Mouse (Mus musculus) layer of hippocampus, adult 18-20 months (tissue): ENCODE data around the gene Ccr1. TPM values are rescaled to one million over a fixed set of nuclear protein-coding genes. Genes with fewer than 3 reads are reported as not detected.

Experiments
- DNase-seq, 2 experiments: peaks; one replicate each; pipeline ENCODE4 v3.0.0; 2022; ENCODE audit warnings: low spot score in 2 of 2
- total RNA-seq, 2 experiments: library from RNA; stranded (reverse); gene quantifications; 2 replicates each; pipeline ENCODE4 v1.2.3; 2021

The Ccr1 gene
- total RNA-seq, 2 experiments from 2014 or later, result 0.10 TPM; not detected in 1

- no peak for DNase-seq
These were observed 39.7 kb downstream of the Ccr1 start for GRCm38 (mm10) chr9:123928759-123929246.

- DNase-seq, result no peak
These were observed 40.3 kb downstream of the Ccr1 start for GRCm38 (mm10) chr9:123928118-123928758.

GRCm38 (mm10) chr9:123927281-123927960, 41.1 kb downstream of the Ccr1 start:
- DNase-seq, result no peak

DNA sequence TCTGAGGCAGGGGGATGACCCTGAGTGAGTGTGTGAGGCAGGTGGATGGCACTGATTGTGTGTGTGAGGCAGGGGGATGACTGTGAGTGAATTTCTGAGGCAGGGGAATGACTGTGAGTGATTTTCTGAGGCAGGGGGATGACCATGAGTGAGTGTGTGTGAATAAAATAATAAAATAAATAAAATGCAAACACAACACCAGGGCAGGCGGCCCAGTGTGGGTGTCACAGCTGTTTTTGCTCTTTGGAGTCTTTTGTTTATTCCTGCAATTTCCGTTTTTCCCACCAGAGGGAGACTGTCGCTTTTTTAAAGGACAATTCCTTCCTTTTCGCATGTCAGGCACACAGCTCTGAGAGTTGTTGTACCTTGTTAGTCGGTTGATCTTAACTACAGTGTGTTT, 42.5 kb downstream of the Ccr1 start:
- peak in 1 of 2 experiments; percentile 79 for DNase-seq

DNA sequence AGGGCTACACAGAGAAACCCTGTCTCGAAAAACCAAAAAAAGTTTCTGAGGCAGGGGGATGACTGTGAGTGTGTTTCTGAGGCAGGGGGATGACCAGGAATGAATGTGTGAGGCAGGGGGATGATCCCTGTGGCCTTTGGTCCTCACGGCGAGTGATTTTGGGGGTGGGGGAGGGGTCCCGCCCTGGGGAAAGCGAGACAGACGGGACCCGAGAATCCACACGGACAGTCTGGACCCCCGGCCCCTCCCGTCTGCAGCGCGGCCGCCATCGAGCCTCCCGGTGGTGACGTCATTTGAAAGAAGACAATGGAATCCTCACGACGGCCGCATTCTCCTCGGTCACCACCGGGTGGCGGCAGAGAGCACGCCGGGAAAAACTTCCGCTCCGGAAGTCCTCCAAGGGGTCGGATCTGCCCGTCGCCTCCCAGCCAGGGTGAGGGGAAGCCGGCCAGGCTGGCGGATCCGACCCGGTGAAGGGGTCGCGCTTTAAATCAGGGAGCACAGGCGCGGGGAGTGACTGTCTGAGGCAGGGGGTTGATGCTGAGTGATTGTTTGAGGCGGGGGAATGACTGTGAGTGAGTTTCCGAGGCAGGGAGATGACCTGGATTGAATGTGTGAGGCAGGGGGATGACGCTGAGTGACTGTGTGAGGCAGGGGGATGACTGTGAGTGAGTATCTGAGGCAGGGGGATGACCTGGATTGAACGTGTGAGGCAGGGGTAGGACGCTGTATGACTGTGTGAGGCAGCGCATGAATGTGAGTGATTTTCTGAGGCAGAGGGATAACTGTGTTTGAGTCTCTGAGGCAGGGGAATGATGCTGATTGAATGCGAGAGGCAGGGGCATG, 43.2 kb downstream of the Ccr1 start:
- DNase-seq, result peak; percentile 85 to 87

- DNase-seq, result peak; percentile 86 to 87
These were observed 43.9 kb downstream of the Ccr1 start for GRCm38 (mm10) chr9:123924589-123925066.

GRCm38 (mm10) chr9:123924035-123924434, 44.5 kb downstream of the Ccr1 start:
- DNase-seq, result peak; percentile 50 to 66

DNA sequence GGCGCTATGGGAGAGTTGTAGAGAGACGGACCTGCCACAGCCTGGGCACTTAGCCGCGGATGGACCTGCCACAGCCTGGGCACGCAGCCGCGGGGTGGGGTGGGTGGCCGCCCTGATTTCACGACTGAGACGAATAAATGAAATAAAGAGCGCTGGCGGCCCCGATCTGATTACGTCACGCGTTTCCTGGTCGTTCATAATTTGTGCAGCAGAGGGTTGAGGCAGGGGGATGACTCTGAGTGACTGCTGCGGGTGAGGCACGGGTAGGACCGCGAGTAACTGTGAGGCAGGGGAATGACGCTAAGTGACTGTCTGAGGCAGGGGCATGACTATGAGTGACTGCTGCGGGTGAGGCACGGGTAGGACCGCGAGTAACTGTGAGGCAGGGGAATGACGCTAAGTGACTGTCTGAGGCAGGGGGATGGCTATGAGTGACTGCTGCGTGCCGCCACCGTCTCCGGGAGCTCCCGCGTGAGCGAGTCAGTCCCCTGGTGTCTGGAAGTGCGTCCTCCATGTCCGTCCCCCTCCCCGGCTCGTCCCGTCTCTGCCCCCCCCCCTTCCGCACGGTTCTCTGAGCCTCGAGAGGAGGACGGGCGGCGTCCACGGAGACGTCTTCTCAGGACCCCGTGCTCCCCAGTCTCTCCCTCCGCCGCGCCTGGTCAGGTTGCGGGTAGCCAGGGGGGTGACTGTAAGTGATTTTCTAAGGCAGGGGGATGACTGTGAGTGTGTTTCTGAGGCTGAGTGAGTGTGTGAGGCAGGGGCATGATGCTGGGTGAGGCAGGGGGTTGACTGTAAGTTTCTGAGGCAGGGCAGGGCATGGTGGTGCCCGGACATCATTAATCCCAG, 45.1 kb downstream of the Ccr1 start:
- DNase-seq, result peak in 1 of 2 experiments; percentile 37

Other genes with a start within 250 kb of the Ccr1 start
- not detected for gene Cxcr6, start 162.2 kb downstream of the Ccr1 start, total RNA-seq
- 10 to 100 TPM; 39.1 to 40.3 TPM for gene Fyco1, start 116.8 kb downstream of the Ccr1 start, total RNA-seq
- not detected for gene Xcr1, start 106.7 kb downstream of the Ccr1 start, total RNA-seq
- not detected for gene Ccr1l1, start 9.7 kb upstream of the Ccr1 start, total RNA-seq
- not detected for gene Ccr3, start 53.3 kb upstream of the Ccr1 start, total RNA-seq
- under 1 TPM in 1 of 2 experiments, not detected in 1; 0.12 TPM for gene Ccr2, start 133.3 kb upstream of the Ccr1 start, total RNA-seq
- 1 to 10 TPM; 5.5 to 6.2 TPM for gene Ccr5, start 152.9 kb upstream of the Ccr1 start, total RNA-seq